Mouse (Mus musculus): Measurements from ENCODE around the gene Icos.

- TF ChIP-seq CTCF (IDR thresholded peaks at IDR 0.05; ENCODE audit: control insufficient read depth, insufficient read depth, insufficient read length) = no peak
- no peak for TF ChIP-seq MYOG (IDR thresholded peaks at IDR 0.05; ENCODE audit: control insufficient read depth, extremely low read depth, insufficient read length)
Observed at GRCm38 (mm10) chr1:60952958-60953357, 24.8 kb upstream of the Icos start.

Measured in C2C12 (cell line).